In genomic region chr5:136738918-136739317, GRCm38 (mm10) we compare ENCODE assay signal across 25 mouse cellular contexts. TPM values are rescaled to one million over a fixed set of nuclear protein-coding genes. Genes with fewer than 3 reads are reported as not detected.
DNase-seq lines count a peak whose midpoint lies in the region; ATAC-seq and TF ChIP-seq lines count a peak whose summit lies in the region.
"Had no signal": no experiment of that assay in that cellular context is flagged by ENCODE, and none has a peak within 500 bp of the region (broad histone marks: within the 10 kb centered on the region; RNA-seq: fewer than 3 reads in every experiment).

No protein-coding gene starts in this region.

- no peak overlapping the region for H3K27ac ChIP-seq in limb, embryonic 12.5 days
- H3K27ac ChIP-seq in limb, embryonic 14.5 days (replicated peaks; ENCODE audit: low read depth, low read length): no peak overlapping the region
- H3K27ac ChIP-seq: embryonic facial prominence, embryonic 13.5 days; embryonic facial prominence, embryonic 15.5 days; forebrain, embryonic 10.5 days; forebrain, embryonic 12.5 days had no signal

- H3K27me3 ChIP-seq in limb, embryonic 12.5 days: no peaks in the 10 kb centered on the region
- no peaks in the 10 kb centered on the region for H3K27me3 ChIP-seq in limb, embryonic 14.5 days (ENCODE audit: control insufficient read depth, insufficient read depth, low read length)
- H3K27me3 ChIP-seq: embryonic facial prominence, embryonic 13.5 days; embryonic facial prominence, embryonic 15.5 days had no signal

- H3K4me2 ChIP-seq in limb, embryonic 12.5 days: no peak overlapping the region
- no peak overlapping the region for H3K4me2 ChIP-seq in limb, embryonic 14.5 days (replicated peaks; ENCODE audit: low read depth, low read length, severe bottlenecking)
- H3K4me2 ChIP-seq: embryonic facial prominence, embryonic 13.5 days; embryonic facial prominence, embryonic 15.5 days; forebrain, embryonic 12.5 days had no signal

- no peak overlapping the region for H3K4me3 ChIP-seq in limb, embryonic 12.5 days (replicated peaks)
- H3K4me3 ChIP-seq in limb, embryonic 14.5 days (replicated peaks; ENCODE audit: low read length): no peak overlapping the region
- no peak overlapping the region for H3K4me3 ChIP-seq in lung, adult 2 months (replicated peaks; ENCODE audit: extremely low read depth, low read depth, low read length)
- H3K4me3 ChIP-seq: embryonic facial prominence, embryonic 13.5 days; embryonic facial prominence, embryonic 15.5 days; erythroblast, embryonic 14.5 days; forebrain, embryonic 10.5 days; forebrain, embryonic 12.5 days had no signal

- H3K4me1 ChIP-seq in limb, embryonic 12.5 days (replicated peaks): no peaks in the 10 kb centered on the region; the same call in 1 of the 2 replicates
- H3K4me1 ChIP-seq in limb, embryonic 14.5 days (ENCODE audit: control insufficient read depth, insufficient read depth, low read length): peaks cover 8% of the 10 kb centered on the region; the same call in 1 of the 2 replicates
- H3K4me1 ChIP-seq in lung, adult 2 months (ENCODE audit: control insufficient read depth, insufficient read depth, low read length): no peaks in the 10 kb centered on the region
- H3K4me1 ChIP-seq: embryonic facial prominence, embryonic 13.5 days; embryonic facial prominence, embryonic 15.5 days; forebrain, embryonic 10.5 days; forebrain, embryonic 12.5 days had no signal

- no peak for TF ChIP-seq POLR2A in limb, embryonic 14.5 days (IDR thresholded peaks at IDR 0.05; ENCODE audit: borderline replicate concordance, extremely low read depth, insufficient read depth, insufficient read length)
- no peak for TF ChIP-seq POLR2A in lung, adult 2 months (IDR thresholded peaks at IDR 0.05; ENCODE audit: borderline replicate concordance, extremely low read depth, low read depth, low read length)

- 0 out of 2 replicates have a peak, but pooled peaks cover 3% of the 10 kb centered on the region for H3K9me3 ChIP-seq in limb, embryonic 12.5 days
- H3K9me3 ChIP-seq in limb, embryonic 14.5 days (ENCODE audit: control insufficient read depth, low read length): no peaks in the 10 kb centered on the region
- H3K9me3 ChIP-seq: embryonic facial prominence, embryonic 13.5 days; embryonic facial prominence, embryonic 15.5 days; forebrain, embryonic 10.5 days; forebrain, embryonic 12.5 days had no signal

- TF ChIP-seq CTCF in lung, adult 2 months (IDR thresholded peaks at IDR 0.05; ENCODE audit: insufficient read depth, low read length): no peak

- peaks cover 33% of the 10 kb centered on the region for H3K36me3 ChIP-seq in limb, embryonic 12.5 days
- H3K36me3 ChIP-seq in limb, embryonic 14.5 days (ENCODE audit: control insufficient read depth, insufficient read depth, low read length): peaks cover 14% of the 10 kb centered on the region
- H3K36me3 ChIP-seq: forebrain, embryonic 10.5 days; forebrain, embryonic 12.5 days had no signal

- WGBS in limb, embryonic 12.5 days: 33% methylated on average over 6 of the region's 6 CpGs
- 36% methylated on average over 6 of the region's 6 CpGs for WGBS in limb, embryonic 14.5 days
- WGBS in lung, adult 2 months: 47% methylated on average over 6 of the region's 6 CpGs

- no peak overlapping the region for H3K9ac ChIP-seq in limb, embryonic 12.5 days (replicated peaks)
- H3K9ac ChIP-seq in limb, embryonic 14.5 days (ENCODE audit: low read depth, low read length, severe bottlenecking): no peak overlapping the region
- H3K9ac ChIP-seq: embryonic facial prominence, embryonic 13.5 days; embryonic facial prominence, embryonic 15.5 days; forebrain, embryonic 12.5 days had no signal

- peak; percentile 58; the same call in 1 of the 2 replicates for ATAC-seq in limb, embryonic 12.5 days (ENCODE audit: insufficient number of reproducible peaks, insufficient read depth, low FRiP score, low TSS enrichment, low read depth)
- ATAC-seq in limb, embryonic 14.5 days (ENCODE audit: low FRiP score, low read depth): peak; percentile 67
- no peak for ATAC-seq in megakaryocyte-erythroid progenitor cell, adult 5-6 weeks (replicated peaks; ENCODE audit: low FRiP score, low TSS enrichment, poor library complexity, severe bottlenecking)
- ATAC-seq: forebrain, embryonic 14.5 days; forebrain, embryonic 16.5 days had no signal

- no peak for DNase-seq in limb, embryonic 14.5 days (ENCODE audit: low spot score)
- DNase-seq in lung, adult 2 months: no peak
- no peak for DNase-seq in urinary bladder, adult 18-20 months (ENCODE audit: low spot score in 2 of 2)
- DNase-seq: adrenal gland, adult 2 months; adrenal gland, postnatal 10 days; adrenal gland, postnatal 25 days; cerebellum, adult 11 months; cerebellum, adult 18-20 months; cerebellum, adult 8-10 months; cerebellum, adult 9-11 months; cerebellum, postnatal 14 days; cerebellum, postnatal 36 days; embryo, embryonic 11 days had no signal

RNA-seq across cellular contexts. Expression of gene Myl10, which starts 46.0 kb away (rescaled TPM):
- not detected in 2 replicates for polyA plus RNA-seq in limb, embryonic 12.5 days (2016; fragmentation: Nextera tagmentation; extraction: Ambion mirVana)
- polyA plus RNA-seq in limb, embryonic 14.5 days (2012; rRNA removed): not detected in 2 replicates
- polyA plus RNA-seq in limb, embryonic 14.5 days (2014; fragmentation: Nextera tagmentation; extraction: Ambion mirVana): not detected in 2 replicates
- not detected in 2 replicates for polyA plus RNA-seq in lung, adult 2 months (2012; rRNA removed)
- 0.50 TPM in 1 of 2 replicates, not detected in the other for total RNA-seq in megakaryocyte-erythroid progenitor cell, adult 5-6 weeks (2014; fragmentation: Nextera tagmentation)
- total RNA-seq in megakaryocyte-erythroid progenitor cell, adult 5-6 weeks (2017): not detected in 2 replicates
- total RNA-seq: adrenal gland, adult 2 months; adrenal gland, postnatal 10 days; adrenal gland, postnatal 25 days; ES-E14 had no signal
- polyA plus RNA-seq: adrenal gland, adult 2 months; brain, embryonic 14.5 days; embryonic facial prominence, embryonic 11.5 days; embryonic facial prominence, embryonic 13.5 days; embryonic facial prominence, embryonic 15.5 days; erythroblast, embryonic 14.5 days; forebrain, embryonic 10.5 days; forebrain, embryonic 12.5 days; forebrain, embryonic 14.5 days; forebrain, embryonic 16.5 days had no signal
